Mouse (Mus musculus) macrophage (primary cell): ENCODE measurements at regions not wholly inside any gene's neighbourhood (a gene's known extent, or its start where the extent isn't known, plus 50 kb on each side); places are given as distances from the start of the nearest gene placed in this dataset.

Experiments
- H3K27ac ChIP-seq: fragments of 350-480 bp; formaldehyde crosslinking; 2 replicates; pipeline ENCODE4 v1.9.0; 2021
- H3K36me3 ChIP-seq: fragments of 350-480 bp; formaldehyde crosslinking; 2 replicates; pipeline ENCODE4 v1.9.0; 2021; ENCODE audit errors: inconsistent target
- H3K4me3 ChIP-seq: fragments of 350-480 bp; formaldehyde crosslinking; 2 replicates; pipeline ENCODE4 v1.9.0; 2021; ENCODE audit errors: inconsistent target
- H3K79me2 ChIP-seq: fragments of 350-480 bp; formaldehyde crosslinking; 2 replicates; pipeline ENCODE4 v1.9.0; 2021; ENCODE audit errors: inconsistent target
- WGBS: methylation state at CpG from one replicate; pipeline ENCODE4 v1.1.7; 2026; ENCODE audit warnings: inconsistent platforms; ENCODE audit not compliant: missing documents; 5-methylcytosine and 5-hydroxymethylcytosine counted together

GRCm38 (mm10) chr15:51256681-51257080 lies 2628.0 kb upstream of the Gm7489 start:
- Histone ChIP-seq H3K36me3 (no peaks in the 10 kb centered on the region), H3K4me3 (no peak overlapping the region), H3K27ac (no peak overlapping the region), H3K79me2 (no peaks in the 10 kb centered on the region)
- 96% methylated on average over 3 of the region's 3 CpGs for WGBS

GRCm38 (mm10) chr15:51264599-51265163 lies 2620.0 kb upstream of the Gm7489 start:
- no peaks in the 10 kb centered on the region for H3K79me2 ChIP-seq
- H3K36me3 ChIP-seq: no peaks in the 10 kb centered on the region
- WGBS: 92% methylated on average over 5 of the region's 5 CpGs
- H3K27ac ChIP-seq: no peak overlapping the region
- H3K4me3 ChIP-seq: no peak overlapping the region

- 86% methylated on average over 1 of the region's 1 CpGs for WGBS
Measured at GRCm38 (mm10) chr15:51265971-51266370, 2618.7 kb upstream of the Gm7489 start.

GRCm38 (mm10) chr15:51271632-51272312 lies 2612.9 kb upstream of the Gm7489 start:
- Histone ChIP-seq H3K79me2 (no peaks in the 10 kb centered on the region), H3K4me3 (no peak overlapping the region), H3K27ac (no peak overlapping the region), H3K36me3 (no peaks in the 10 kb centered on the region)
- WGBS: 91% methylated on average over 9 of the region's 9 CpGs

More at GRCm38 (mm10) chr15:51265971-51266370, 2618.7 kb upstream of the Gm7489 start:
- no peak overlapping the region for H3K4me3 ChIP-seq
- no peaks in the 10 kb centered on the region for H3K36me3 ChIP-seq
- no peaks in the 10 kb centered on the region for H3K79me2 ChIP-seq
- H3K27ac ChIP-seq: no peak overlapping the region

- 85% methylated on average over 2 of the region's 2 CpGs for WGBS
- Histone ChIP-seq H3K27ac (no peak overlapping the region), H3K4me3 (no peak overlapping the region), H3K36me3 (no peaks in the 10 kb centered on the region), H3K79me2 (no peaks in the 10 kb centered on the region)
Measured at GRCm38 (mm10) chr15:51285334-51285733, 2599.4 kb upstream of the Gm7489 start.

GRCm38 (mm10) chr15:51286352-51286751 lies 2598.4 kb upstream of the Gm7489 start:
- H3K36me3 ChIP-seq: no peaks in the 10 kb centered on the region
- H3K79me2 ChIP-seq: no peaks in the 10 kb centered on the region
- 90% methylated on average over 3 of the region's 3 CpGs for WGBS
- no peak overlapping the region for H3K27ac ChIP-seq
- no peak overlapping the region for H3K4me3 ChIP-seq

GRCm38 (mm10) chr15:51288911-51289432 lies 2595.7 kb upstream of the Gm7489 start:
- H3K4me3 ChIP-seq: no peak overlapping the region
- H3K79me2 ChIP-seq: no peaks in the 10 kb centered on the region
- no peaks in the 10 kb centered on the region for H3K36me3 ChIP-seq
- 89% methylated on average over 9 of the region's 9 CpGs for WGBS
- no peak overlapping the region for H3K27ac ChIP-seq

GRCm38 (mm10) chr15:51289916-51290315 lies 2594.8 kb upstream of the Gm7489 start:
- 73% methylated on average over 7 of the region's 9 CpGs for WGBS
- H3K36me3 ChIP-seq: no peaks in the 10 kb centered on the region
- H3K27ac ChIP-seq: no peak overlapping the region
- no peaks in the 10 kb centered on the region for H3K79me2 ChIP-seq
- no peak overlapping the region for H3K4me3 ChIP-seq

GRCm38 (mm10) chr15:51291183-51291582 lies 2593.5 kb upstream of the Gm7489 start:
- no peak overlapping the region for H3K4me3 ChIP-seq
- WGBS: 72% methylated on average over 6 of the region's 6 CpGs
- H3K79me2 ChIP-seq: no peaks in the 10 kb centered on the region
- H3K27ac ChIP-seq: no peak overlapping the region
- H3K36me3 ChIP-seq: no peaks in the 10 kb centered on the region

GRCm38 (mm10) chr15:51296841-51297240 lies 2587.9 kb upstream of the Gm7489 start:
- H3K27ac ChIP-seq: no peak overlapping the region

GRCm38 (mm10) chr15:51318072-51318471 lies 2566.6 kb upstream of the Gm7489 start:
- no peak overlapping the region for H3K4me3 ChIP-seq
- WGBS: 83% methylated on average over 1 of the region's 1 CpGs

More at GRCm38 (mm10) chr15:51296841-51297240, 2587.9 kb upstream of the Gm7489 start:
- Histone ChIP-seq H3K4me3 (no peak overlapping the region), H3K79me2 (no peaks in the 10 kb centered on the region), H3K36me3 (no peaks in the 10 kb centered on the region)

GRCm38 (mm10) chr15:51318760-51319159 lies 2565.9 kb upstream of the Gm7489 start:
- H3K36me3 ChIP-seq: no peaks in the 10 kb centered on the region
- no peak overlapping the region for H3K27ac ChIP-seq
- no peak overlapping the region for H3K4me3 ChIP-seq
- WGBS: 96% methylated on average over 2 of the region's 2 CpGs
- no peaks in the 10 kb centered on the region for H3K79me2 ChIP-seq

More at GRCm38 (mm10) chr15:51318072-51318471, 2566.6 kb upstream of the Gm7489 start:
- Histone ChIP-seq H3K27ac (no peak overlapping the region), H3K36me3 (no peaks in the 10 kb centered on the region), H3K79me2 (no peaks in the 10 kb centered on the region)

GRCm38 (mm10) chr15:51320366-51320894 lies 2564.3 kb upstream of the Gm7489 start:
- H3K4me3 ChIP-seq: no peak overlapping the region
- H3K27ac ChIP-seq: no peak overlapping the region
- no peaks in the 10 kb centered on the region for H3K36me3 ChIP-seq
- WGBS: 83% methylated on average over 10 of the region's 10 CpGs
- no peaks in the 10 kb centered on the region for H3K79me2 ChIP-seq

GRCm38 (mm10) chr15:51323284-51323683 lies 2561.4 kb upstream of the Gm7489 start:
- Histone ChIP-seq H3K79me2 (no peaks in the 10 kb centered on the region), H3K4me3 (no peak overlapping the region), H3K36me3 (no peaks in the 10 kb centered on the region), H3K27ac (no peak overlapping the region)
- 91% methylated on average over 5 of the region's 5 CpGs for WGBS

GRCm38 (mm10) chr15:51324211-51324610 lies 2560.5 kb upstream of the Gm7489 start:
- Histone ChIP-seq H3K27ac (no peak overlapping the region), H3K36me3 (no peaks in the 10 kb centered on the region), H3K4me3 (no peak overlapping the region), H3K79me2 (no peaks in the 10 kb centered on the region)
- 98% methylated on average over 5 of the region's 5 CpGs for WGBS
